Mouse (Mus musculus): ENCODE results near the gene Nmi. TPM values are rescaled to one million over a fixed set of nuclear protein-coding genes. Genes with fewer than 3 reads are reported as not detected.
A peak's percentile ranks its signal among the peaks of the same experiment; 100 is the strongest.

Nmi gene
- polyA plus RNA-seq, 1 experiment: not detected

GRCm38 (mm10) chr2:51986695-51987094 is 13.4 kb upstream of the Nmi start:
- Histone ChIP-seq H3K4me1 (ENCODE audit: control insufficient read depth, insufficient read depth, low read length) (peaks cover under 1% of the 10 kb centered on the region; the same call in 1 of the 2 replicates), H3K4me3 (ENCODE audit: insufficient read depth, low read depth, low read length) (no peak overlapping the region), H3K27ac (ENCODE audit: insufficient read depth, low read depth, low read length) (no peak overlapping the region)
- TF ChIP-seq POLR2A (IDR thresholded peaks at IDR 0.05; ENCODE audit: insufficient read depth, low read depth, low read length) (no peak), CTCF (IDR thresholded peaks at IDR 0.05; ENCODE audit: insufficient read depth, low read depth, low read length) (no peak)
- WGBS: 82% methylated on average over 5 of the region's 5 CpGs

GRCm38 (mm10) chr2:51986157-51986556 is 12.9 kb upstream of the Nmi start:
- no peak overlapping the region for H3K27ac ChIP-seq (ENCODE audit: insufficient read depth, low read depth, low read length)
- peaks cover 3% of the 10 kb centered on the region; the same call in 1 of the 2 replicates for H3K4me1 ChIP-seq (ENCODE audit: control insufficient read depth, insufficient read depth, low read length)
- H3K4me3 ChIP-seq (ENCODE audit: insufficient read depth, low read depth, low read length): no peak overlapping the region
- WGBS: 42% methylated on average over 9 of the region's 9 CpGs
- no peak for TF ChIP-seq POLR2A (IDR thresholded peaks at IDR 0.05; ENCODE audit: insufficient read depth, low read depth, low read length)
- TF ChIP-seq CTCF (IDR thresholded peaks at IDR 0.05; ENCODE audit: insufficient read depth, low read depth, low read length): no peak

- TF ChIP-seq POLR2A (IDR thresholded peaks at IDR 0.05; ENCODE audit: insufficient read depth, low read depth, low read length) (no peak), CTCF (IDR thresholded peaks at IDR 0.05; ENCODE audit: insufficient read depth, low read depth, low read length) (no peak)
- Histone ChIP-seq H3K4me3 (ENCODE audit: insufficient read depth, low read depth, low read length) (no peak overlapping the region), H3K4me1 (ENCODE audit: control insufficient read depth, insufficient read depth, low read length) (peaks cover 3% of the 10 kb centered on the region; the same call in 1 of the 2 replicates), H3K27ac (ENCODE audit: insufficient read depth, low read depth, low read length) (no peak overlapping the region)
- WGBS: 97% methylated on average over 10 of the region's 10 CpGs
Measured at GRCm38 (mm10) chr2:51985241-51985640, 11.9 kb upstream of the Nmi start.

- no peak overlapping the region for H3K4me3 ChIP-seq (ENCODE audit: insufficient read depth, low read depth, low read length)
- no peak overlapping the region for H3K27ac ChIP-seq (ENCODE audit: insufficient read depth, low read depth, low read length)
- 76% methylated on average over 13 of the region's 13 CpGs for WGBS
- peaks cover 3% of the 10 kb centered on the region; the same call in 1 of the 2 replicates for H3K4me1 ChIP-seq (ENCODE audit: control insufficient read depth, insufficient read depth, low read length)
- no peak for TF ChIP-seq CTCF (IDR thresholded peaks at IDR 0.05; ENCODE audit: insufficient read depth, low read depth, low read length)
- TF ChIP-seq POLR2A (IDR thresholded peaks at IDR 0.05; ENCODE audit: insufficient read depth, low read depth, low read length): no peak
Measured at GRCm38 (mm10) chr2:51982288-51982687, 9.0 kb upstream of the Nmi start.

GRCm38 (mm10) chr2:51981630-51982029 is 8.3 kb upstream of the Nmi start:
- TF ChIP-seq POLR2A (IDR thresholded peaks at IDR 0.05; ENCODE audit: insufficient read depth, low read depth, low read length) (no peak), CTCF (IDR thresholded peaks at IDR 0.05; ENCODE audit: insufficient read depth, low read depth, low read length) (no peak)
- no peak overlapping the region for H3K27ac ChIP-seq (ENCODE audit: insufficient read depth, low read depth, low read length)
- H3K4me1 ChIP-seq (ENCODE audit: control insufficient read depth, insufficient read depth, low read length): peaks cover 3% of the 10 kb centered on the region; the same call in 1 of the 2 replicates
- no peak overlapping the region for H3K4me3 ChIP-seq (ENCODE audit: insufficient read depth, low read depth, low read length)
- WGBS: 38% methylated on average over 11 of the region's 11 CpGs

- no peaks in the 10 kb centered on the region for H3K4me1 ChIP-seq (ENCODE audit: control insufficient read depth, insufficient read depth, low read length)
- H3K27ac ChIP-seq (ENCODE audit: insufficient read depth, low read depth, low read length): peak overlapping the region; percentile 27
- TF ChIP-seq POLR2A (IDR thresholded peaks at IDR 0.05; ENCODE audit: insufficient read depth, low read depth, low read length): no peak
- TF ChIP-seq CTCF (IDR thresholded peaks at IDR 0.05; ENCODE audit: insufficient read depth, low read depth, low read length): no peak
- 2% methylated on average over 40 of the region's 40 CpGs for WGBS
- peak overlapping the region; percentile 65 for H3K4me3 ChIP-seq (ENCODE audit: insufficient read depth, low read depth, low read length)
Measured at GRCm38 (mm10) chr2:51972641-51973409, 469 bp downstream of the Nmi start.

- TF ChIP-seq CTCF (IDR thresholded peaks at IDR 0.05; ENCODE audit: insufficient read depth, low read depth, low read length) (no peak), POLR2A (IDR thresholded peaks at IDR 0.05; ENCODE audit: insufficient read depth, low read depth, low read length) (no peak)
- 29% methylated on average over 5 of the region's 5 CpGs for WGBS
- Histone ChIP-seq H3K4me1 (ENCODE audit: control insufficient read depth, insufficient read depth, low read length) (no peaks in the 10 kb centered on the region), H3K4me3 (ENCODE audit: insufficient read depth, low read depth, low read length) (peak overlapping the region; percentile 9; the same call in 1 of the 2 replicates), H3K27ac (ENCODE audit: insufficient read depth, low read depth, low read length) (no peak overlapping the region)
Measured at GRCm38 (mm10) chr2:51972142-51972541, 1.2 kb downstream of the Nmi start.

- TF ChIP-seq POLR2A (IDR thresholded peaks at IDR 0.05; ENCODE audit: insufficient read depth, low read depth, low read length) (no peak), CTCF (IDR thresholded peaks at IDR 0.05; ENCODE audit: insufficient read depth, low read depth, low read length) (no peak)
- H3K4me3 ChIP-seq (ENCODE audit: insufficient read depth, low read depth, low read length): no peak overlapping the region
- WGBS: over 99% methylated on average over 4 of the region's 4 CpGs
- H3K27ac ChIP-seq (ENCODE audit: insufficient read depth, low read depth, low read length): no peak overlapping the region
- H3K4me1 ChIP-seq (ENCODE audit: control insufficient read depth, insufficient read depth, low read length): no peaks in the 10 kb centered on the region
Measured at GRCm38 (mm10) chr2:51970897-51971296, 2.4 kb downstream of the Nmi start.

GRCm38 (mm10) chr2:51967288-51967687 is 6.0 kb downstream of the Nmi start:
- 96% methylated on average over 3 of the region's 3 CpGs for WGBS
- TF ChIP-seq POLR2A (IDR thresholded peaks at IDR 0.05; ENCODE audit: insufficient read depth, low read depth, low read length) (no peak), CTCF (IDR thresholded peaks at IDR 0.05; ENCODE audit: insufficient read depth, low read depth, low read length) (no peak)
- no peak overlapping the region for H3K27ac ChIP-seq (ENCODE audit: insufficient read depth, low read depth, low read length)
- no peak overlapping the region for H3K4me3 ChIP-seq (ENCODE audit: insufficient read depth, low read depth, low read length)
- H3K4me1 ChIP-seq (ENCODE audit: control insufficient read depth, insufficient read depth, low read length): no peaks in the 10 kb centered on the region

All from olfactory bulb, adult 2 months (tissue).